Mouse (Mus musculus) left cerebral cortex, adult 8-10 months (tissue): ENCODE data around the gene Iffo2. TPM values are rescaled to one million over a fixed set of nuclear protein-coding genes. Genes with fewer than 3 reads are reported as not detected.
A peak's percentile ranks its signal among the peaks of the same experiment; 100 is the strongest.

Source experiments
- DNase-seq, 2 experiments: peaks; one replicate each; pipeline ENCODE4 v3.0.0; 2022; ENCODE audit warnings: low spot score in 2 of 2
- total RNA-seq, 4 experiments: library from RNA; stranded (reverse); gene quantifications; 2 replicates each; pipeline ENCODE4 v1.2.4; 2022

Gene Iffo2
- total RNA-seq, 4 experiments from 2014 or later: 18.1 to 19.8 (median 18.5) TPM

- DNase-seq: peak in 1 of 2 experiments; percentile 12
Observed at GRCm38 (mm10) chr4:139526475-139526874, 3.9 kb upstream of the Iffo2 start.

- DNase-seq: no peak
Observed at GRCm38 (mm10) chr4:139532081-139532480, 1.7 kb downstream of the Iffo2 start.

GRCm38 (mm10) chr4:139535127-139535695, 4.9 kb downstream of the Iffo2 start:
- DNase-seq: no peak

GRCm38 (mm10) chr4:139535719-139536118, 5.4 kb downstream of the Iffo2 start:
- DNase-seq: no peak

GRCm38 (mm10) chr4:139536706-139537105, 6.4 kb downstream of the Iffo2 start:
- DNase-seq: no peak

- no peak for DNase-seq
Observed at GRCm38 (mm10) chr4:139540784-139541183, 10.4 kb downstream of the Iffo2 start.

GRCm38 (mm10) chr4:139545791-139546190, 15.4 kb downstream of the Iffo2 start:
- DNase-seq: no peak

GRCm38 (mm10) chr4:139549448-139549847, 19.1 kb downstream of the Iffo2 start:
- no peak for DNase-seq

GRCm38 (mm10) chr4:139555235-139555634, 24.9 kb downstream of the Iffo2 start:
- DNase-seq: no peak

GRCm38 (mm10) chr4:139555951-139556350, 25.6 kb downstream of the Iffo2 start:
- no peak for DNase-seq

GRCm38 (mm10) chr4:139568361-139568760, 38.0 kb downstream of the Iffo2 start:
- DNase-seq: peak in 1 of 2 experiments; percentile 39

DNA sequence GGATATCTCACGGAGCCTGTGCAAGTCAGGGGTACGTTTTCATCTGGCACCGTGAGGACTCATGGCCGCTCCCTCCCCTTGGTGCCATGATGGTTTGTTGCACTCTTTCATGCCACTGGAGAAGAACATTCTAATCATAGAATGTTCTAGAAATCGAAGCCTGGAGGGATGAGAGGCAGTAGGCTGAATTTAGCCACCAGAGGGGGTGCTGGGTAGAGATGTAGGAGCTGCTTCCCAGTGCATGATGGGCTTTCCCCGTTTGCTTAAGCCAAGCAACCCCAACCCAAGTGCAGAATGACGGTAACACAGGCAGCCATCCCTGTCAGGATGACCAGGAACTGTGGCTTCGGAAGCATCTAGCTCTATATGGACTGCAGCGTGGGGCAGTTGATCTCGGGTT, 40.4 kb downstream of the Iffo2 start:
- DNase-seq: no peak

DNA sequence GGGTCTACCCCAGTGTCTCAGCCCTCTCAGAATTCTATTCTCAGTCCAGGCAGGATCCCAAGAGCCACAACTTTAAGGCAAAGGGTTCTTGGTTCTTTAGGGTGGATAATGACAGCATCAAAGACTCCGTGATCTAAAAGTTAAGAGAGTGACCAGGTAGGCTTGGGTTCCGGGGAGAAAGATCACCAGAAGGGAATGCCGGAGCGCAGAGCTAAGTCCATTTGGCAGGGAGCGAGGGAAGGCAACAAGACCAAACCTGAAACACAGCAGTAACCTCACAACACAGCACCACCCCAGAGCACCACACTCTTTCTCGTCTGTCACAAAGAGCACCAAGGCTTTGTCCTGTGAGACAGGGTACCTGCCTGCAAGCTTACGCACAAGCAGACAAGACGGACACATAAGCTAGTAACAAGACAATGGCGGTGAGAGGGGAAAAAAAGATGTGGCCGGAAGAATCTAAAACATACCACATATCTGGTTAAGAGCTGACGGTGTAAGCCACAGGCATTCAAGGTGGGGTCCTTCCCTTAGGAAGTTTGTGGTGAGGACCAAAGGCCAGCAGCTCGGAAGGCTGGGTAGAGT, 42.7 kb downstream of the Iffo2 start:
- DNase-seq: no peak

GRCm38 (mm10) chr4:139574156-139574798, 43.9 kb downstream of the Iffo2 start:
- DNase-seq: peak; percentile 91 to 98

DNA sequence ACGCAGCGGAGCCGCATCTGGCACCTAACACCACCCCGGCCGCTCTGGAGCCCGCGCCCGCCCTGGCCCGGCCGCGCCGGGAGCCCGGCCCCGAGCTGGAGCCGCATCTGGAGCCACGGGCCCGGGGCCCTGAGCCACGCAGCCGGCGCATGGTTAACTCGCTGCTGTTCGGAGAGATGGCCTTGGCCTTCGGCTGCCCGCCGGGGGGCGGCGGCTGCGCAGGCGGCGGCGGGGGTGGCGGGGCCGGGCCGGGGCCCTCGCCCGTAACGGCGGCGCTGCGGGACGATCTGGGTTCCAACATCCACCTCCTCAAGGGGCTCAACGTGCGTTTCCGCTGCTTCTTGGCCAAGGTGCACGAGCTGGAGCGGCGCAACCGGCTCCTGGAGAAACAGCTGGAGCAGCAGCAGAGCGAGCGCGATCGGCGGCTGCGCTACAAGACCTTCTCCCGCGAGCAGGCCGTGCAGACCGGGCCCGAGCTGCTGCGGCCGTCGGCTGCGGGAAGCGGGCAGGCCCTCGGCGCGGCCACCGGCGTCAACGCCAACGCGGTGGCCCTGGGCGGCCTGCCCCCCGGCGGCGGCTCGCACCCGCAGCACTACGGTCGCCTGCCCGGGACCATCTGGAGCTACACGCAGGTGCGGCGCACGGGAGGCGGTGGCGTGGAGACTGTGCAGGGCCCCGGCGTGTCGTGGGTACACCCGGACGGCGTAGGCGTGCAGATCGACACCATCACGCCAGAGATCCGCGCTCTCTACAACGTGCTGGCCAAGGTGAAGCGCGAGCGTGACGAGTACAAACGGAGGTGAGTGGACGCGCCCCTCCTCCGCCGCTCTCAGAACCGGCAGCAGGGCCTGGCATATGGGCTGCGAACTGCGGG, 44.7 kb downstream of the Iffo2 start:
- DNase-seq: peak; percentile 40 to 65

- DNase-seq: no peak
Observed at GRCm38 (mm10) chr4:139575673-139576003, 45.3 kb downstream of the Iffo2 start.

DNA sequence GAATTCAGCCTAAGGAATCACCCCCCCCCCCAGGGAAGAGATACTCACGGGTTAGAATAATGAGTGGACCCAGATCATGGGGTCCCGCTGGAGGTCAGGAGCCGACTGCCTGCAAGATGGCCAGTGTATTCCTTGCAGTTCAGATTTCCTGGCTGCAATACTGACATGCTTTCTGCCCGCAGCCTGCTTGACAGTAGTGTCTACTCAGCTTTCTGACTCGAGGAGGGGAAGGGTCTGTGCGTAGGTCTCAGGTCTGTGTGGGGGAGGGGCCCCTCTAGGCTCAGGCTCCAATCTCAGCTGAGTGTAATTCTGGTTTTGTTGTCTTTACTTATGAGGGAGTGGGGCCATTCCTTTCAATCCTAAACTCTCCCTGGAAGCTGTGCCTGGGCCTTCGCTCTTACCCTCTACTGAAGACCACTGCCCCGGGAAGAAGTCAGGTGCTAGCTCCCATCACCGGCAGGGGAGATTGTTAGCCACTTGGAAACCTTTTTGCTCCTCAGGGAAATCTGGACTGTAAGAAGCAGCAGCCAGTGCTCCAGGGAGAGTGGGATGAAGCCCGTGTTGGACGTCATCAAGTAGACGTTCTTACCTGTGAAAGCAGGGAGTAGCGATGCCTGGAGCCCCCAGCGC, 46.0 kb downstream of the Iffo2 start:
- no peak for DNase-seq

GRCm38 (mm10) chr4:139577006-139577405, 46.7 kb downstream of the Iffo2 start:
- DNase-seq: no peak

GRCm38 (mm10) chr4:139578389-139578788, 48.0 kb downstream of the Iffo2 start:
- DNase-seq: no peak

DNA sequence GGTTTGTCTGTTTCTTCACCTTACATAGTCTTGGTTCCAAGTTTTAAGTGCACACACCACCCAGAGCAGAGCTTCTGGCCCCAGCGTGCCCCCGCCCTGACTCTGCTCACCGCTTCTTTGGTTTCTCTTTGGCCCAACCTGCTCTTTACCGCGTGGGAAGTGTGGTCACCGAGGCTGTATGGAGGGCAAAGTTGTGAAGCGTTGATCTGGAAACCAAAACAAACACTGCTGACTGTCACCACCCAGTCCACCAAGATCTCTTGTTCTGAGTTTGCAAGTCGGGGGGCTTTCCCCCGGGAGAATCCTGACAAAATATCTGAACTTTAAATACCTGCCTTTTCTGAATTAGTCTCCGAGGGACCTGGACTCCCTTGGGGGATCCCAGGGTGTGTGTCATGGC, 48.7 kb downstream of the Iffo2 start:
- no peak for DNase-seq

GRCm38 (mm10) chr4:139579466-139579865, 49.1 kb downstream of the Iffo2 start:
- no peak for DNase-seq
